Mouse (Mus musculus): ENCODE results near the gene Nt5c2. TPM values are rescaled to one million over a fixed set of nuclear protein-coding genes. Genes with fewer than 3 reads are reported as not detected.

The Nt5c2 gene
- total RNA-seq (2021): 10 to 100 TPM; 64.9 to 75.1 TPM
- long read RNA-seq, experiment 1, transcript Nt5c2-202 (18 exons, 3,728 nt): major isoform, 18 of 34 reads
- long read RNA-seq, experiment 1, partial matches to known transcripts: 7 of 34 reads
- long read RNA-seq, experiment 1, other reads (novel, unspliced or antisense): 8 of 34 reads
- long read RNA-seq, experiment 2, transcript Nt5c2-202 (18 exons, 3,728 nt): major isoform, 15 of 22 reads
- long read RNA-seq, experiment 2, partial matches to known transcripts: 1 of 22 reads
- long read RNA-seq, experiment 2, other reads (novel, unspliced or antisense): 4 of 22 reads

GRCm38 (mm10) chr19:47014447-47015381 lies at the start of gene Nt5c2, which contains the start of gene Ina:
Nt5c2 (minus strand) TSS chr19:47015153.
Ina (plus strand) TSS chr19:47014698.
- peak; percentile 48 to 60 for DNase-seq
- intact Hi-C loops (cut with DNase I): no loop called here

DNA sequence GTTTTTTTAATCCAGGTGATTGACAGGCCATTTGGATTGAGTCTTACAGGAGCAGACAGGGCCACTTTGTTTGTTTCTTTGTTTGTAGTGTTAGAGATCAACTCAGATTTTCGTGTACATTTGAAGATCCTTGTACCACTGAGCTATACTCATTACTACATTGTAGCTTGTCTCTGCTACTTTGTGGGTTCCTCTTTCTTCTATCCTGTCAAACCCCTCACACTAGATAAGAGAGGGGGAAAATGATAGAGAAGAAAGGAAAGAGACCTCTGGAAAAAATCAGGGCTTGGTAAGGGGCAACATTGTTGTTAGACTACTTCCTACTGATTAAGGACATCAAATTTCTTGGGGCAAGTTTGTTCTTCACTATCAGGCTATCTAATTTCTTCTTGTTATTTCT lies 42.7 kb upstream of the Nt5c2 start:
- intact Hi-C loops (cut with DNase I): no loop called here
- no peak for DNase-seq

GRCm38 (mm10) chr19:47053471-47053870 lies 38.5 kb upstream of the Nt5c2 start:
- intact Hi-C loops (cut with DNase I): no loop called here
- no peak for DNase-seq

DNA sequence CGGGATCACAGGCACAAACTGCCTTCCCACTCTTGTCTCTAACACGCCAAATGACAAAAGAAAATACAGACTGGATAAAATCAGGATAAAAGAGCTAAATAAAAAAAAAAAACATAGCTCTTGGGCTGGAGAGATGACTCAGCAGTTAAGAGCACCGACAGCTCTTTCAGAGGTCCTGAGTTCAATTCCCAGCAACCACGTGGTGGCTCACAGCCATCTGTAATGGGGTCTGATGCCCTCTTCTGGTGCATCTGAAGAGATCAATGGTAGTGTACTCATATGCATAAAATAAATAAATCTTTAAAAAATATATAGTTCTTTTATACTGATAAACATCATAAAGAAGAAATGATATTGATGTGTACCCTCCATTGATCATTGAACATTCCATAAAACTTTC lies 38.0 kb upstream of the Nt5c2 start:
- intact Hi-C loops (cut with DNase I): no loop called here
- DNase-seq: no peak

GRCm38 (mm10) chr19:47050271-47051032 lies 35.5 kb upstream of the Nt5c2 start, which contains the start of gene Pcgf6:
Pcgf6 (minus strand) TSS chr19:47050906.
- intact Hi-C loops (cut with DNase I): no loop called here
- DNase-seq: peak; percentile 75

DNA sequence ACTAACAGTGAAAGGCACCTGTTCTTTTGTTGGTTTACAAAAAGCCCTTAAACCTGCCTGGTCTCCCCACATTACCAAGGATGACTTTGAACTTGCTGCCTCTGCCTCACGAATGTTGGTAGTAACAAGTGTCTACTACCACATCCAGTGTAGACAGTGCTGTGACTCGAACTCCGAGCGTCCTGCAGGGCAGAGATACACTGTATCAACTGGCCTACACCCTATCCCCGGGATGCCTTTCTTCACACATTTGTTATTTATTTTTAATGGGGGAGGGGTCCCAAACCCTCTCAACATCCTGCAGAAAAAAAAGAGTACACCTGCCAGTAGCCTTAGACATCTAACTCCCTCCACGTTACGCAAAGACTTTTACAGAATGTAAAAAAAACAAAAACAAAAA lies 34.9 kb upstream of the Nt5c2 start:
- DNase-seq: no peak
- intact Hi-C loops (cut with DNase I): loop anchor here (10.0 kb wide), 1 partner anchor 375 kb away; the partner anchor contains the start of gene Cyp17a1

DNA sequence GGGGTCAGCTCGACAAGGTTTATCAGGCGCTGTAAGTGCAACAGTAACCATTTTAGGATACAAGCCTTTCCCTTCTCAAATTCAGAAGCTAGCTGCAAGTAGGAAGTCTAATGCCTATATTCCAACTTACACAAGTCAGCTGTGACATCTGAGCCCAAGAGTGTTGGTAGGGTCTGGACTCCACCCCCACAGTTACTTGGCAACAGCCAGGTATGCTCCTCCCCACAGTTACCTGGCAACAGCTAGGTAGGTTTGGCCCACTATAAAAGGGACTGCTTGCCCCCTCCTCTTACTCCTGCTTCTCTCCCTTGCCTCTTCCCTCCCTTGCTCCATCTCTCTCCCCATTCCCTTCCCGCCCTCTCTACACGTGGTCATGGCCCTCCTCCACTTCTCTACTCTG lies 34.1 kb upstream of the Nt5c2 start:
- intact Hi-C loops (cut with DNase I): loop anchor here (10.0 kb wide), 1 partner anchor 374 kb away; the partner anchor contains the start of gene Cyp17a1
- no peak for DNase-seq

GRCm38 (mm10) chr19:47047236-47047833 lies 32.4 kb upstream of the Nt5c2 start:
- DNase-seq: no peak
- intact Hi-C loops (cut with DNase I): loop anchor here (10.0 kb wide), 1 partner anchor 373 kb away; the partner anchor contains the start of gene Cyp17a1

DNA sequence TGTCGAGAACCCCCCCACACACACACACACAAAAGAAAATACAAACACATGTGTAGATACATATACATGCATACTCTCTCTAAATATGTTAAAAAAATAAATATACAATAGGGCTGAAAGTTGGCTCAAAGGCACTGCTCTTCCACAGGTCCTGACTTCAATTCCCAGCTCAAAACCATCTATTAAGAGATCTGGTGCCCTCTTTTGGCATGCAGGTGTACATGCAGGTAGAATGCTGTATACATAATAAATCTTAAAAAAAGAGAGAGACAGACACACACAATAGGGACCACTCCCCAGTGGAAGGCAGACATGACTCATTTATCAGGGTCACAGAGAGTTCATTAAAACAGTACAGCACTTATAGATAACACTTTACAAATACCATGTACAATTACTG lies 31.4 kb upstream of the Nt5c2 start:
- no peak for DNase-seq
- intact Hi-C loops (cut with DNase I): loop anchor here (10.0 kb wide), 1 partner anchor 372 kb away; the partner anchor contains the start of gene Cyp17a1

DNA sequence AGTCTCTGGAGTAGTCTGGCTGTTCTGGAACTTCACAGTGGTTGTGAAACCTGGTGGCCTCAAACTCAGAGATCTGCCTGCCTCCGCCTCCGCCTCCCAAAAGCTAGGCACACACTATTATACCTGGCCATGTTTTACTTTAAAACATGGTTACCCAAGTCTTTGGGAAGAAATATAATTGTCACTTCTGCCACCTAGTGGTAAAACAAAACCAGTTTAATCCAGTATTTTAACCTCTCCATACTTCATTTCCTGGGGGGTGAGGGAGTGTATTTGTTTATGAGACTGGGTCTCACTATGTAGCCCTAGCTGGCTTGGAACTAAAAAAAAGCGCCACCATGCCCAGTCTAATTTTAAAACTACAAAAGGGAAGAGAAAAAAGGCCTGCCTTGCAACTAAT lies 28.7 kb upstream of the Nt5c2 start:
- intact Hi-C loops (cut with DNase I): loop anchor here (5.0 to 10.0 kb wide), 2 partner anchors 166 to 369 kb away; partner anchors contain the start of gene Cyp17a1
- no peak for DNase-seq

GRCm38 (mm10) chr19:47040720-47041473 lies 25.9 kb upstream of the Nt5c2 start:
- no peak for DNase-seq
- intact Hi-C loops (cut with DNase I): loop anchor here (5.0 to 10.0 kb wide), 2 partner anchors 164 to 366 kb away; partner anchors contain the start of gene Cyp17a1

DNA sequence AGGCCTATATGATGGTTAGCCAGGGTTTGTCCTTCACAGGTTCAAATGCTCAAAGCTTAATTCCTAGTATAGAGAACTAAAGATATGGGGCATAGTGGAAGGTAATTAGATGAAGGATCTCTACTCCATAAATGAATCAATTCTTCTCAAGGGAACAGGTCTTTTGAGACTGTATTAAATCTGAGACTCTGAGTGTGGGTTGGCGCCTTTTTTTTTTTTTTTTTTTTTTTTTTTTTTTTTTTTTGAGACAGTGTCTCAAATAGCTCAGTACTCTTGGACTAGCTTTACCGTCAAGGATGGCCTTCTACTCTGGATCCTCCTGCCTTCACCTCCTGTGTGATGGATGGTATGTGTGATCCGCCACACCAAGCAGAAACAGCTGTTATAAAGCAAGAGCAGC lies 21.6 kb upstream of the Nt5c2 start:
- no peak for DNase-seq
- intact Hi-C loops (cut with DNase I): no loop called here

GRCm38 (mm10) chr19:47034916-47035315 lies 20.0 kb upstream of the Nt5c2 start:
- intact Hi-C loops (cut with DNase I): no loop called here
- DNase-seq: no peak

GRCm38 (mm10) chr19:47031770-47032169 lies 16.8 kb upstream of the Nt5c2 start:
- no peak for DNase-seq
- intact Hi-C loops (cut with DNase I): no loop called here

DNA sequence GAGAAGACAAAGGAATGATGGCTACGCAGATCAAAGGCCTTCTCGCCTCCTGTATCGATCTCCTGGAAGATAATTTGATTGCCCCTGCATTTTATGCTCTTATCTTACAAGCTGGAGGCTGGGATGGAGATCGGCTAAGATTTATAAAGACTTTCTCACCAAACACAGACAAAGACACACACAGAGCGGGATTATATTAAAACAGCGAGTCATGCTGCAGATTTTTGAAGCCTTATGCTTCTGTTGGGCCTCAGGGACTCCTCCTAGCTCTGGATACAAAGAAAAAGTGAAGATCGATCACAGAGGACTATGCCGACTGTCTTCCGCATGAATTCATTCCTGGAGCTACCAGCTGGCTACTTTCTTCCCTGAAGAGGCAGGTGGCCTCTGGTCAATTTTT lies 14.8 kb upstream of the Nt5c2 start:
- DNase-seq: no peak
- intact Hi-C loops (cut with DNase I): no loop called here

DNA sequence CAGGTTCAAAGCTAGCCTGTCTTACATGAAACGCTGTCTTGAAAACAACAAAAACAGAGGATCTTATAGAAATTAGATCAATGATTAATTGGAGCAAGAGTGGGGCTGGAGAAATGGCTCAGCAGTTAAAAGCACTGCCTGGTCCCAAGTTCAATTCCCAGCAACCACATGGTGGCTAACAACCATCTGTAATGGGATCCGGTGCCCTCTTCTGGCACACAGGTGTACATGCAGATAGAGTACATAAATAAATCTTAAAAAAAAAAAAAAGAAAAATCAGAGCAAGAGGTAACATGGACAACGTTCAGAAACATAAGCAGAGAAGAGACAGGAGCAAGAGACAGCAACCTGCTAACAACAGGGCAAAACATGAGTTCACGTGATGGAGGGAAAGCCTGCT lies 11.6 kb upstream of the Nt5c2 start:
- no peak for DNase-seq
- intact Hi-C loops (cut with DNase I): no loop called here

GRCm38 (mm10) chr19:47024954-47025353 lies 10.0 kb upstream of the Nt5c2 start:
- intact Hi-C loops (cut with DNase I): no loop called here

GRCm38 (mm10) chr19:47023546-47023945 lies 8.6 kb upstream of the Nt5c2 start:
- intact Hi-C loops (cut with DNase I): no loop called here
- no peak for DNase-seq

More at GRCm38 (mm10) chr19:47024954-47025353, 10.0 kb upstream of the Nt5c2 start:
- peak in 1 of 2 experiments; percentile 20 for DNase-seq

- intact Hi-C loops (cut with DNase I): no loop called here
- no peak for DNase-seq
These were observed 7.8 kb upstream of the Nt5c2 start for GRCm38 (mm10) chr19:47022709-47023108.

All from heart, postnatal 14 days (tissue).